Comparison of ENCODE assay signal across 11 mouse cellular contexts in the genomic region with DNA sequence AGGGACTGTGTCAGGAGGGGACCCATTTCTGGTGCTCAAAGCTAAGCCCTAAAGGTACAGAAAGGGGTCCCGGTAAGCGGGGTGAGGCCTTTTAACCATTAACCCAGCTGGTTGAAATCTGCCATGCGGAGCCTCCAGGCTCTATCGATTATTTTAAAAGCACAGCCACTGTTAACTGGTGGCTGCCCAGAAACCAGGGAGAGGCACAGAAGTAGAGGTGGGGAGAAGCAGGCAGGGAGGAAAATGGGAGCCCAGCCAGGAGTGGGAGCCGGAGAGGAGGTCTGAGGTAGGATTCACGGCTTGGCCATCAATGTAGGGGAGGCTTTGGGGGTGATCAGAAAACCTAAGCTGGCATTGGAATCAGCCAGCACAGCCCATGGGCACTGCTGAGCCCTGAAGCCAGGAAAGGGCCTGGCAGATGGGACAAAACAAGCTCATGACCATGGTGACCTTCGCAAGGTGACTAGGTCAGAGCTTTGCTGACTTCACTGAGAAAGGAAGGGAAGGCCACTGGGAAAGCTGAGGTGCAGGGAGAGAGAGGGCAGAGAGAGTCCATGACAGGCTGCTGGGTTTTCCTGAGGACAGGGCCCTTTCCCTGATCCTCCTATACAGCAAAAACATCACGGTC. TPM values are rescaled to one million over a fixed set of nuclear protein-coding genes. Genes with fewer than 3 reads are reported as not detected.
DNase-seq lines count a peak whose midpoint lies in the region; ATAC-seq and TF ChIP-seq lines count a peak whose summit lies in the region.
"Had no signal": no experiment of that assay in that cellular context is flagged by ENCODE, and none has a peak within 500 bp of the region (broad histone marks: within the 10 kb centered on the region; RNA-seq: fewer than 3 reads in every experiment).

No protein-coding gene starts in this region.

- no peaks in the 10 kb centered on the region for H3K36me3 ChIP-seq in kidney, adult 2 months (ENCODE audit: control insufficient read depth, insufficient read depth, low read length)
- H3K36me3 ChIP-seq in liver, embryonic 14.5 days (replicated peaks; ENCODE audit: control insufficient read depth, insufficient read depth, low read depth), result no peaks in the 10 kb centered on the region
- H3K36me3 ChIP-seq in forebrain, embryonic 14.5 days (ENCODE audit: control insufficient read depth, insufficient read depth, low read length), result peaks cover 22% of the 10 kb centered on the region
- H3K36me3 ChIP-seq: G1E had no signal

- peak; percentile 59; the same call in 1 of the 2 replicates for ATAC-seq in liver, embryonic 14.5 days (ENCODE audit: insufficient read depth)
- ATAC-seq in forebrain, embryonic 14.5 days, result no peak

- peak overlapping the region; percentile 18; the same call in 1 of the 2 replicates for H3K4me2 ChIP-seq in liver, embryonic 14.5 days (ENCODE audit: low read depth)
- H3K4me2 ChIP-seq in forebrain, embryonic 14.5 days (ENCODE audit: low read length), result no peak overlapping the region

- no peak overlapping the region for H3K4me3 ChIP-seq in kidney, adult 2 months (ENCODE audit: insufficient read depth, low read depth, low read length)
- no peak overlapping the region for H3K4me3 ChIP-seq in embryonic fibroblast, embryonic 13.5 days (ENCODE audit: insufficient read depth, low read length)
- no peak overlapping the region for H3K4me3 ChIP-seq in liver, embryonic 14.5 days (ENCODE audit: insufficient read depth in 1 of 2, low read depth in 2 of 2, low read length in 2 of 2)
- H3K4me3 ChIP-seq in forebrain, embryonic 14.5 days (ENCODE audit: low read depth, low read length), result no peak overlapping the region
- H3K4me3 ChIP-seq: megakaryocyte, embryonic 14.5 days had no signal

- no peak for TF ChIP-seq POLR2A in kidney, adult 2 months (IDR thresholded peaks at IDR 0.05; ENCODE audit: low read depth, low read length)
- no peak for TF ChIP-seq POLR2A in embryonic fibroblast, embryonic 13.5 days (IDR thresholded peaks at IDR 0.05; ENCODE audit: low read depth, low read length)

- peak overlapping the region; percentile 41 for H3K27ac ChIP-seq in kidney, adult 2 months (ENCODE audit: insufficient read depth, low read depth, low read length)
- H3K27ac ChIP-seq in embryonic fibroblast, embryonic 13.5 days (ENCODE audit: insufficient read depth, low read length), result peak overlapping the region; percentile 69; the same call in 1 of the 2 replicates
- no peak overlapping the region; the same call in 1 of the 2 replicates for H3K27ac ChIP-seq in liver, embryonic 14.5 days
- H3K27ac ChIP-seq in forebrain, embryonic 14.5 days (ENCODE audit: low read depth, low read length), result no peak overlapping the region

- H3K9ac ChIP-seq in liver, embryonic 14.5 days (replicated peaks), result no peak overlapping the region; the same call in 1 of the 2 replicates
- no peak overlapping the region for H3K9ac ChIP-seq in forebrain, embryonic 14.5 days (ENCODE audit: low read length)

- TF ChIP-seq CTCF in kidney, adult 2 months (conservative IDR thresholded peaks at IDR 0.05; ENCODE audit: insufficient read depth, insufficient read length, low read depth, low read length), result no peak
- no peak for TF ChIP-seq CTCF in embryonic fibroblast, embryonic 13.5 days (IDR thresholded peaks at IDR 0.05; ENCODE audit: borderline replicate concordance, insufficient read depth, low read length)
- TF ChIP-seq CTCF in liver, embryonic 14.5 days (IDR thresholded peaks at IDR 0.05; ENCODE audit: low read depth), result no peak

- no peaks in the 10 kb centered on the region for H3K27me3 ChIP-seq in kidney, adult 2 months (replicated peaks; ENCODE audit: control insufficient read depth, insufficient read depth, low read length)
- H3K27me3 ChIP-seq in liver, embryonic 14.5 days (ENCODE audit: control insufficient read depth, insufficient read depth, low read length), result no peaks in the 10 kb centered on the region
- no peaks in the 10 kb centered on the region for H3K27me3 ChIP-seq in forebrain, embryonic 14.5 days (replicated peaks; ENCODE audit: control insufficient read depth, insufficient read depth, low read length)

- peaks cover 11% of the 10 kb centered on the region for H3K4me1 ChIP-seq in kidney, adult 2 months (ENCODE audit: control insufficient read depth, insufficient read depth, low read length)
- peaks cover 14% of the 10 kb centered on the region for H3K4me1 ChIP-seq in embryonic fibroblast, embryonic 13.5 days (ENCODE audit: control insufficient read depth, insufficient read depth, low read length)
- peaks cover 0 to 34% of the 10 kb centered on the region in 2 experiments; a peak in 2 of 4 replicates for H3K4me1 ChIP-seq in liver, embryonic 14.5 days (replicated peaks; ENCODE audit: control insufficient read depth in 2 of 2, insufficient read depth in 2 of 2, low read length in 1 of 2)
- no peaks in the 10 kb centered on the region for H3K4me1 ChIP-seq in forebrain, embryonic 14.5 days (ENCODE audit: control insufficient read depth, insufficient read depth, low read length)

- 31% methylated on average over 8 of the region's 8 CpGs for WGBS in kidney, adult 2 months
- 68% methylated on average over 8 of the region's 8 CpGs for WGBS in liver, embryonic 14.5 days (ENCODE audit: insufficient replicate concordance)
- 87% methylated on average over 8 of the region's 8 CpGs for WGBS in forebrain, embryonic 14.5 days

- TF ChIP-seq EP300 in liver, embryonic 14.5 days (IDR thresholded peaks at IDR 0.05; ENCODE audit: low read depth), result no peak

- H3K9me3 ChIP-seq in liver, embryonic 14.5 days (ENCODE audit: control insufficient read depth, low read length), result no peaks in the 10 kb centered on the region
- H3K9me3 ChIP-seq in forebrain, embryonic 14.5 days (replicated peaks; ENCODE audit: control insufficient read depth, low read length), result no peaks in the 10 kb centered on the region
- H3K9me3 ChIP-seq: G1E; megakaryocyte, embryonic 14.5 days had no signal

- DNase-seq in kidney, adult 2 months, result peak; percentile 25
- DNase-seq in kidney, adult 11 months, result no peak
- DNase-seq in heart, postnatal 4 days, result peak; percentile 55
- DNase-seq in liver, embryonic 14.5 days (ENCODE audit: low read depth in 3 of 3, low spot score in 3 of 3), result no peak
- no peak for DNase-seq in spleen, postnatal 36 days (ENCODE audit: low spot score in 2 of 2)
- no peak for DNase-seq in B cell, adult 2 months
- DNase-seq in forebrain, embryonic 14.5 days (ENCODE audit: low spot score), result no peak
- DNase-seq: right cerebral cortex, postnatal 25 days had no signal

RNA-seq across cellular contexts. Expression of gene Bace1, which starts 12.3 kb away (rescaled TPM):
- 26.8 and 31.7 TPM in 2 replicates for polyA plus RNA-seq in kidney, adult 2 months (2012; rRNA removed)
- 59.9 and 60.0 TPM in 2 replicates for polyA plus RNA-seq in embryonic fibroblast, embryonic 13.5 days (2011; ENCODE audit: insufficient read length, low read depth, missing spikeins)
- 10 to 100 TPM; 38.3 to 41.3 TPM for total RNA-seq in heart, postnatal 4 days (2021)
- 3.1 and 3.4 TPM in 2 replicates for polyA plus RNA-seq in liver, embryonic 14.5 days (2012; rRNA removed)
- polyA plus RNA-seq in liver, embryonic 14.5 days (2014; fragmentation: Nextera tagmentation; extraction: Ambion mirVana), result 3.6 and 4.2 TPM in 2 replicates
- 26.7 and 35.9 TPM in 2 replicates for polyA plus RNA-seq in forebrain, embryonic 14.5 days (2014; fragmentation: Nextera tagmentation; extraction: Ambion mirVana)

RNA-seq across cellular contexts. Expression of gene Cep164, which starts 22.2 kb away (rescaled TPM):
- polyA plus RNA-seq in kidney, adult 2 months (2012; rRNA removed), result 14.6 and 17.8 TPM in 2 replicates
- 23.2 and 29.1 TPM in 2 replicates for polyA plus RNA-seq in embryonic fibroblast, embryonic 13.5 days (2011; ENCODE audit: insufficient read length, low read depth, missing spikeins)
- total RNA-seq in heart, postnatal 4 days (2021), result 10 to 100 TPM; 13.9 to 15.7 TPM
- polyA plus RNA-seq in liver, embryonic 14.5 days (2012; rRNA removed), result 4.9 and 5.7 TPM in 2 replicates
- polyA plus RNA-seq in liver, embryonic 14.5 days (2014; fragmentation: Nextera tagmentation; extraction: Ambion mirVana), result 3.7 and 4.0 TPM in 2 replicates
- 7.7 and 8.9 TPM in 2 replicates for polyA plus RNA-seq in forebrain, embryonic 14.5 days (2014; fragmentation: Nextera tagmentation; extraction: Ambion mirVana)

RNA-seq across cellular contexts. Expression of gene Pcsk7, which starts 55.7 kb away (rescaled TPM):
- polyA plus RNA-seq in kidney, adult 2 months (2012; rRNA removed), result 32.0 and 53.8 TPM in 2 replicates
- 19.6 and 24.0 TPM in 2 replicates for polyA plus RNA-seq in embryonic fibroblast, embryonic 13.5 days (2011; ENCODE audit: insufficient read length, low read depth, missing spikeins)
- 10 to 100 TPM; 20.6 to 25.2 TPM for total RNA-seq in heart, postnatal 4 days (2021)
- polyA plus RNA-seq in liver, embryonic 14.5 days (2012; rRNA removed), result 7.3 and 7.7 TPM in 2 replicates
- polyA plus RNA-seq in liver, embryonic 14.5 days (2014; fragmentation: Nextera tagmentation; extraction: Ambion mirVana), result 4.9 and 5.0 TPM in 2 replicates
- polyA plus RNA-seq in forebrain, embryonic 14.5 days (2014; fragmentation: Nextera tagmentation; extraction: Ambion mirVana), result 13.6 and 16.2 TPM in 2 replicates

RNA-seq across cellular contexts. Expression of gene Rnf214, which starts 56.1 kb away (rescaled TPM):
- 17.0 and 20.7 TPM in 2 replicates for polyA plus RNA-seq in kidney, adult 2 months (2012; rRNA removed)
- 39.7 and 43.6 TPM in 2 replicates for polyA plus RNA-seq in embryonic fibroblast, embryonic 13.5 days (2011; ENCODE audit: insufficient read length, low read depth, missing spikeins)
- 10 to 100 TPM; 36.3 to 39.4 TPM for total RNA-seq in heart, postnatal 4 days (2021)
- 5.0 and 6.3 TPM in 2 replicates for polyA plus RNA-seq in liver, embryonic 14.5 days (2012; rRNA removed)
- polyA plus RNA-seq in liver, embryonic 14.5 days (2014; fragmentation: Nextera tagmentation; extraction: Ambion mirVana), result 10.5 and 12.0 TPM in 2 replicates
- polyA plus RNA-seq in forebrain, embryonic 14.5 days (2014; fragmentation: Nextera tagmentation; extraction: Ambion mirVana), result 70.2 and 91.1 TPM in 2 replicates

Comparison
In these comparisons a context has a peak if more than half of its experiments do, and no peak if none do; other contexts are left out.
1. DNase-seq: peak in kidney, adult 2 months (single experiment) and heart, postnatal 4 days (single experiment); none in kidney, adult 11 months (single experiment), liver, embryonic 14.5 days (0 of 3), spleen, postnatal 36 days (0 of 2), B cell, adult 2 months (0 of 2) and forebrain, embryonic 14.5 days (single experiment).
2. H3K27ac ChIP-seq: peak in kidney, adult 2 months (single experiment) and embryonic fibroblast, embryonic 13.5 days (single experiment); none in liver, embryonic 14.5 days (single experiment) and forebrain, embryonic 14.5 days (single experiment).